Mouse (Mus musculus): ENCODE measurements at regions not wholly inside any gene's neighbourhood (a gene's known extent, or its start where the extent isn't known, plus 50 kb on each side); places are given as distances from the start of the nearest gene placed in this dataset.

DNA sequence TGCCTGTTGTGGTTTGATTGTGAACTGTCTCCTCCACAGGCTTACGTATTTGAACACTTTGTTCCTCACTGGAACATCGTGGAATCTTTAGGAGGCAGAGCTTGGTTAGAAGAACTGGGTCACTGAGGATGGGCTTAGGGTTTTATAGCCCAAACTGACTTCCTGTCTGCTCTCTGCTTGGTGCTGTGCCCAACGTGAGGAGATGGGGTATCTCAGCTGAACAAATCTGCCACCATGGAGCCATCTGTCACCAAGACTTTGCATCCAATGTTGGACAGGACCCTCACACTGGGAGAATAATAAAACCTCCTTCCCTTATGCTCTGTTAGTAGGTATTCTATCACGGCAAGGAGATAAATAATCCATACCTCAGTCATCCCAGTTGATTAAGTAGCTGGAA lies 134.2 kb upstream of the Tnp1 start:
- WGBS = 94% methylated on average over 4 of the region's 4 CpGs

DNA sequence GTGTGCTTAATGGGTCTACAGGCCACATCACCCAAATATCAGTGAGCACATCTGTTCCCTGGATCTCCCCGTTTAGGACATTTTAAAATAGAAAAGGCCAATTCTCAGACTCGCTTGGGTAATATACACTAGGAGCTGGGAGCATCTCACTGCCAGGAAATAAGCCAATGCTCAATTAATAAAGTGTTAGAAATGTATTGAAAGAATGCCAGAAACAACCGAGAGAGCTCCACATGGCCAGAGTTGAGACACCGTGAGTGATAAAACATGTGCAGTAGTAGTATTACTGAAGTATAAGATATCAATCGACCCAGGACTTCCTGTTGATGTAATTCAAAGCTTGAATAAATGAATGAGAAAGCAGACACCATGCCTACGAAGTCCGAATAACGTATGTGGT lies 127.1 kb upstream of the Tnp1 start:
- no peak for ATAC-seq
- Histone ChIP-seq H3K36me3 (ENCODE audit: poor library complexity, severe bottlenecking) (no peaks in the 10 kb centered on the region), H3K9me3 (replicated peaks) (no peaks in the 10 kb centered on the region), H3K4me3 (no peak overlapping the region), H3K4me2 (no peak overlapping the region), H3K27ac (no peak overlapping the region), H3K27me3 (no peaks in the 10 kb centered on the region), H3K4me1 (0 out of 2 replicates have a peak, but pooled peaks cover 5% of the 10 kb centered on the region), H3K9ac (no peak overlapping the region)
- WGBS = 90% methylated on average over 8 of the region's 8 CpGs

More for the DNA sequence above, 134.2 kb upstream of the Tnp1 start:
- ATAC-seq = no peak
- no peaks in the 10 kb centered on the region for H3K36me3 ChIP-seq (ENCODE audit: poor library complexity, severe bottlenecking)
- no peaks in the 10 kb centered on the region for H3K27me3 ChIP-seq
- no peak overlapping the region for H3K27ac ChIP-seq
- H3K4me3 ChIP-seq = no peak overlapping the region
- no peak overlapping the region for H3K9ac ChIP-seq
- H3K4me1 ChIP-seq = no peaks in the 10 kb centered on the region
- no peak overlapping the region for H3K4me2 ChIP-seq
- no peaks in the 10 kb centered on the region for H3K9me3 ChIP-seq (replicated peaks)

DNA sequence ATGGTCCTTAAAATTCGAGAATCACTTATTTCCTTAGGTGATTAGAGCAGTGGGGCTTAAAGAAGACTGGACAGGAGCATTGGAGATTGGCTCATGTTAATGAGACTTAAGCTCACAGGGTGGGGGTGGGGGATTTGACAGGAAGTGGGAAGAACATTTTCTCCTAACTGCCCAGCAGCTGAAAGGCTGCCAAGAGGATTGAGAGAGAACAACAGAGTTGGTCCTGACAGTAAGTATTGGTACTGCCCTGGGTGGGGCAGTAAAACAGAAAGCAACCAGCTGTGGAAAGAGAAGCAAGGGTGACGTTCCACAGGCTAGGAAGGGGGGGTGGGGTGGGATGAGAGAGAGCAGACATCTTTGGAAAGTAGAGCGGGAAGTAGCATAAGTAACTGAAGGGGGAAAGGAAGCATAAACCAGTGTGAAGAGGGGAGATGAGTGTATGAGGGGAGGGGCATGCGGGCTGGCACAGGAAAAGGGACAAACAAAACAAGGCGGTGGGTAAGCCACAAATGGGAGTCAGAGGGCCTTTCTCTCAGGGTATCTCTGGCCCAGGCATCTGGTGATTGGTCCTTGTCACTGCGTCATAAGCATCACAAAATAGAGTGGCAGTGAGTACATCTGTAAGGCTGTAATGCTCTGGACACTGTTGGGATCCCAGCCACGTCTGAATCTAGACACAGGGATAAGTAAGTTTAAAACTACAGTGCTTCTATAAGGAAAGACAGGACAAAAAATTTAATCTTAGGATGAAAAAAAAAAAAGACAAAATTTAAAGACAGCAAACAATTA lies 125.0 kb upstream of the Tnp1 start:
- Histone ChIP-seq H3K36me3 (ENCODE audit: poor library complexity, severe bottlenecking) (no peaks in the 10 kb centered on the region), H3K4me3 (no peak overlapping the region), H3K4me1 (0 out of 2 replicates have a peak, but pooled peaks cover 5% of the 10 kb centered on the region), H3K9ac (no peak overlapping the region), H3K9me3 (replicated peaks) (no peaks in the 10 kb centered on the region), H3K27ac (no peak overlapping the region), H3K27me3 (no peaks in the 10 kb centered on the region), H3K4me2 (no peak overlapping the region)
- ATAC-seq = peak; percentile 27; the same call in 1 of the 2 replicates
- 58% methylated on average over 7 of the region's 7 CpGs for WGBS

DNA sequence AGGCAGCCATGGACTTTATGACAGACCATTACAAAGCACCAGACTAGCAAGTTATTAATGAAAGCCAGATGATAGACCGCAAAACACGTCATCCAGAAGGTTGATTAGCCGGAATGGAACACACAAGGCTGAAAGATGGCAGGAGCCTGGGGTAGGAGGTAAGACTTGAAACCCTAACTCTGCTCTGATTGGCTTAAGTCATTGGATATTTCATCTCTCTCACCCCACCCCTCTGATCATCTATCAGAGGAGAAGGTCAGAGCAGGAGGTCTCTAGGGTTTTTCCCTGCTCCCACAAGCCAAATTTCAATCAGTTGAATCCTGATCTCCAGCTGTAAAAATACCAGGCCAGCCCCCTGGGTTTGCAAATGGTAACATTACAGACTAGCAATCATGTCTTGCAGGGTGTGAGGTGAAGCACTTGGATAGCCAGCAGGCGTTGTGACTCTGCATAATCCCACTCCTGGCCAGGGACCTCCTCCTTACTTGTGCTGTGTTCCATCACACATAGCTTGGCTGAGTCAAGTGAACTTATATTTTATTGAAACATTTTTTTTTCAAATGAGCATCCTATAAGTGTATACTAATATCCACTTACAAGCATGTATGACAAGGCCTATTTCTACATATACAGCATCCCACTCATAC lies 114.6 kb upstream of the Tnp1 start:
- 95% methylated on average over 4 of the region's 4 CpGs for WGBS
- no peak for ATAC-seq
- H3K27me3 ChIP-seq = no peaks in the 10 kb centered on the region

DNA sequence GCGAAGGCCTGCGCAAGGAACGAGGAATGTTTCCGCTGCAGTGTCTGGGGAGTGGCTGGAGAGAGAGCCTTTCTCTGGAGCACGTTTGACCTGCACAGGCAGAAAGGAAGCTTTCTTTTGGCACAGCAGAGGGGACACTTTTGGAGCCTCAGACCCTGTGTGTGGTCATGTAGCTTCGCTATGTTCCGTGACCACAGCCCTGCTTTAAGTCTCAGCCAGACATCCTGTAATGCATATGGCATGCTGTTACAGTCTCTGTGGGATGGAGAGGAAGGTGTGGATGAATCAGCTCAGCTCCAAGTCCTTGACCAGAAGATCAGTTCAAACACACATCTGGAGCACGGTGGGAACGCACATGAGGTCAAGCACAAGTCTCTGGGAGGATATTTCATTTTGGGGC lies 107.3 kb upstream of the Tnp1 start:
- 88% methylated on average over 9 of the region's 9 CpGs for WGBS

More for the DNA sequence above, 114.6 kb upstream of the Tnp1 start:
- no peaks in the 10 kb centered on the region for H3K9me3 ChIP-seq (replicated peaks)
- H3K4me1 ChIP-seq = no peaks in the 10 kb centered on the region
- no peaks in the 10 kb centered on the region for H3K36me3 ChIP-seq (ENCODE audit: poor library complexity, severe bottlenecking)
- H3K4me3 ChIP-seq = no peak overlapping the region
- H3K9ac ChIP-seq = no peak overlapping the region
- no peak overlapping the region for H3K27ac ChIP-seq
- no peak overlapping the region for H3K4me2 ChIP-seq

DNA sequence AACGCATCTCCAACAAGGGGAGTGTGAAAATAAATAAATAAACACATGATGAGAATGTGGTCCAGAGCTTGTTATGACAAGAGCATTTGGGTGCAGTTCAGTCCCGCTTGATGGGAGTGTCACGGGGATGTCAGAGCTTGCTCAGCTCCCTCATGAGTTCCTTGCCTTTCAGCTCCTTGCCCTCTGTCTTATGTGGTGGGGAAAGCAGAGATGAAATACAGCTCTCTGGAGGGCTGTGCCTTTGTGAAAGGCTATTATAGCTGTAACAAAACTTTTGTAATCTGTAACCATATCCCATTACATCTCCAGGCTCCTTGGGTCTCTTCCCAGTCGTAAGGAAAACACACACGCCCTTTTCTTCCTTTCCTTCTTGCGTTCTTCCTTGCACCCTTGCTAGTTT lies 103.0 kb upstream of the Tnp1 start:
- no peak overlapping the region for H3K9ac ChIP-seq
- no peak overlapping the region for H3K4me3 ChIP-seq
- no peaks in the 10 kb centered on the region for H3K36me3 ChIP-seq (ENCODE audit: poor library complexity, severe bottlenecking)
- no peaks in the 10 kb centered on the region for H3K4me1 ChIP-seq
- H3K27me3 ChIP-seq = no peaks in the 10 kb centered on the region
- no peak overlapping the region for H3K4me2 ChIP-seq
- WGBS = 87% methylated on average over 6 of the region's 6 CpGs
- no peak for ATAC-seq
- H3K9me3 ChIP-seq (replicated peaks) = no peaks in the 10 kb centered on the region
- no peak overlapping the region for H3K27ac ChIP-seq

More for the DNA sequence above, 107.3 kb upstream of the Tnp1 start:
- ATAC-seq = no peak
- no peak overlapping the region for H3K4me3 ChIP-seq
- no peaks in the 10 kb centered on the region for H3K9me3 ChIP-seq (replicated peaks)
- H3K9ac ChIP-seq = no peak overlapping the region
- H3K27me3 ChIP-seq = no peaks in the 10 kb centered on the region
- no peaks in the 10 kb centered on the region for H3K36me3 ChIP-seq (ENCODE audit: poor library complexity, severe bottlenecking)
- H3K27ac ChIP-seq = no peak overlapping the region
- no peaks in the 10 kb centered on the region for H3K4me1 ChIP-seq
- H3K4me2 ChIP-seq = no peak overlapping the region

DNA sequence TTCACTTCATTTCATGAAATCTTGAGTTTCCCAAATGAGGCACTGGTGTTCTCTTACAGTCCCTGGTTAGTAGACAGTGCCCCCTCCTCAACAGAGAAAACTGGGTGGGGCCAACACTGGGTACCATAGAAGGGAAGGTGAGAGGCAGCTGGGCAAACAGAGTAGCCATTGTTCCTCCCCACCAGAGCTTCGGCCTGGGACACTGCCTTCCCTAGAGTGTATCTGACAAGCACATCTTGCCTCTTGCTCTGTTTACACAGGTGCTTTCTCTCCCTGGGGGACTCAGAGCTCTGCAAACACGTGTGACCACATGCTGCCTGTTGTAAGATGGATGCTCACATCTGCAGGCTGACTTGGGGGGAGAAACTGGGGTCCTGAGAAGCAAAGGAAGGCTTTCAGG lies 100.8 kb upstream of the Tnp1 start:
- ATAC-seq = no peak

DNA sequence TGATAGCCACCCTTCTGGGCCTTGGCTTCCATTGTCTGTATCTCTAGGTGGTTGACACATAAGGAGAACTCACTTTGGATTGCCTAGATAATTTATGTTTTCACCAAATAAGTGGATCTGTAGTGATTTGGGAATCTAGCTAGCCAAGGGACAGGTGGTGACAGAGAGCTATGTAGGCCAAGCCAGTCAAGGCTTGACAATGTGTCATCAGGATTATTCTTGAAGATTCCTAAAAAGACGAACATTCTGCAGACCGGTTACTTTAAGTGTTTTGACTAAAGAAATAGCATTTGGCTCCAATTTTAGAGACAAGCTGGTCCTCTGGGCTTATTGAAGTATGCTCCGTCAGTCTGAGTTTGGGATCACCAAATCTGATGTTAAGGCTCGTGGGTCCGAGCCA lies 100.1 kb upstream of the Tnp1 start:
- no peak overlapping the region for H3K4me3 ChIP-seq
- H3K27ac ChIP-seq = no peak overlapping the region
- no peaks in the 10 kb centered on the region for H3K36me3 ChIP-seq (ENCODE audit: poor library complexity, severe bottlenecking)
- no peaks in the 10 kb centered on the region for H3K27me3 ChIP-seq
- no peak overlapping the region for H3K4me2 ChIP-seq
- no peaks in the 10 kb centered on the region for H3K4me1 ChIP-seq
- no peak overlapping the region for H3K9ac ChIP-seq
- ATAC-seq = no peak
- WGBS = 91% methylated on average over 5 of the region's 5 CpGs
- H3K9me3 ChIP-seq (replicated peaks) = no peaks in the 10 kb centered on the region

More for the DNA sequence above, 100.8 kb upstream of the Tnp1 start:
- Histone ChIP-seq H3K27me3 (no peaks in the 10 kb centered on the region), H3K36me3 (ENCODE audit: poor library complexity, severe bottlenecking) (no peaks in the 10 kb centered on the region), H3K4me2 (no peak overlapping the region), H3K4me1 (no peaks in the 10 kb centered on the region), H3K9ac (no peak overlapping the region), H3K27ac (no peak overlapping the region), H3K4me3 (no peak overlapping the region), H3K9me3 (replicated peaks) (no peaks in the 10 kb centered on the region)
- 41% methylated on average over 2 of the region's 2 CpGs for WGBS

DNA sequence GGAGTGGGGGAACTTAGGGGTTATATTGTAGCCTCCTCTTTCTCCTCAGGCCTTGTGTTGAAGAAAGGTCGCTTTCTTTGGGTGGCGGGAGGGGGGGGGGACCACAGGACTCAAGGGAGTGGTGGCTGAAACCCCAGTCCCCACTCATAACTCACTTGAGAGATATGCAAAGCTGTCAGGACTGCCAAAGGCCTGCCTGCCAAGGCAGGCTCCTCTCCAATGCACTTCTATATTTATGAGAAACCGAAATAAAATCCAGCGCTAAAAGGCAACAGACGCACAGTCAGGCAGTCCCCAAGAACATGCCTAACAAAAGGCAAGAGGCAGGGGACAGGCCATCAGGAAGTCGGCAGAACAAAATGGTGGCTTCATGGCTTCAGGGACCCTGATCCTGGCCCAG lies 97.4 kb upstream of the Tnp1 start:
- ATAC-seq = no peak
- Histone ChIP-seq H3K9ac (no peak overlapping the region), H3K27me3 (no peaks in the 10 kb centered on the region), H3K4me3 (no peak overlapping the region), H3K4me1 (no peaks in the 10 kb centered on the region), H3K27ac (no peak overlapping the region), H3K4me2 (no peak overlapping the region), H3K36me3 (ENCODE audit: poor library complexity, severe bottlenecking) (no peaks in the 10 kb centered on the region), H3K9me3 (replicated peaks) (no peaks in the 10 kb centered on the region)
- 98% methylated on average over 6 of the region's 6 CpGs for WGBS

DNA sequence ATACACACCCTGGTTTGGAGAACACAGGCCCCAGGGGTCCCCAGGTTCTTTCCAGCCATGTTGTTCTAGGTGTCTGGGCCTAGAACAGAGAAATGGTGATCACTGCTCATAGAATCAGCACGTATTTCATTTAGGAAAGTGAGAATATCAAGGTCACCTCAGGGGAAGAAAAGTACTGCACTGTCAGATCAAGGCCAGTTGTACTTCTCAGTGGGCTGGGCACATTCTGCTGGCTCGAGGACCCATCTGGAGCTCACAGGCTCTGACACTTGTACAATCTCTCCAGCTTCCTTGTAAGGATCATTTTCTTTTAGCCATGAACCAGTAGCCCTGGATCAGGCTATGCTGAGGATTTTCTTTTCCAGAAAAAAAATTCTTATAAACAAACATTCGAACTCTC lies 97.0 kb upstream of the Tnp1 start:
- 88% methylated on average over 3 of the region's 3 CpGs for WGBS
- H3K9ac ChIP-seq = no peak overlapping the region
- H3K4me1 ChIP-seq = no peaks in the 10 kb centered on the region
- H3K36me3 ChIP-seq (ENCODE audit: poor library complexity, severe bottlenecking) = no peaks in the 10 kb centered on the region
- no peak overlapping the region for H3K4me2 ChIP-seq
- no peak overlapping the region for H3K27ac ChIP-seq
- no peak for ATAC-seq
- no peaks in the 10 kb centered on the region for H3K27me3 ChIP-seq
- no peak overlapping the region for H3K4me3 ChIP-seq
- no peaks in the 10 kb centered on the region for H3K9me3 ChIP-seq (replicated peaks)

DNA sequence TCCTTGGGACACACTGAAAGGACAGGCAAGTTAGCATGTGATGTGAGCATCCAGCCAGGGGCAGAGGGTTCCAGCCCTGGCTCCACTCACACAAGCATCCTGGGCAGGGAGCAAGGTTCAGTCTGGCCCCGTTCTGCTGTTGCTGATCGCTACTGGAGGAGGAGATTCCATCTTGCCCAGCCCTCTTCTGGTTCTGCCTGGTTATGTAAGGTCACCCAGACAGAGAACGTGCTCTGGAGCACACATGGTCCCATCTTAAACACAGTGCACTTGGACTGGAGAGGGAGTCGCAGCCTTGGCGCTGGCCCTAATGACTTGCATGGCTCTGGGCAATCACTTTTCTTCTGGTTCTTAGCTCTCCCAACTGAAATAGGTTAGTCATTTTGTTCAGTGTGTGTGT lies 96.2 kb upstream of the Tnp1 start:
- no peaks in the 10 kb centered on the region for H3K9me3 ChIP-seq (replicated peaks)
- H3K4me2 ChIP-seq = no peak overlapping the region
- no peak overlapping the region for H3K4me3 ChIP-seq
- WGBS = 85% methylated on average over 5 of the region's 5 CpGs
- H3K9ac ChIP-seq = no peak overlapping the region
- no peaks in the 10 kb centered on the region for H3K36me3 ChIP-seq (ENCODE audit: poor library complexity, severe bottlenecking)
- H3K4me1 ChIP-seq = no peaks in the 10 kb centered on the region
- no peak overlapping the region for H3K27ac ChIP-seq
- H3K27me3 ChIP-seq = no peaks in the 10 kb centered on the region
- no peak for ATAC-seq

DNA sequence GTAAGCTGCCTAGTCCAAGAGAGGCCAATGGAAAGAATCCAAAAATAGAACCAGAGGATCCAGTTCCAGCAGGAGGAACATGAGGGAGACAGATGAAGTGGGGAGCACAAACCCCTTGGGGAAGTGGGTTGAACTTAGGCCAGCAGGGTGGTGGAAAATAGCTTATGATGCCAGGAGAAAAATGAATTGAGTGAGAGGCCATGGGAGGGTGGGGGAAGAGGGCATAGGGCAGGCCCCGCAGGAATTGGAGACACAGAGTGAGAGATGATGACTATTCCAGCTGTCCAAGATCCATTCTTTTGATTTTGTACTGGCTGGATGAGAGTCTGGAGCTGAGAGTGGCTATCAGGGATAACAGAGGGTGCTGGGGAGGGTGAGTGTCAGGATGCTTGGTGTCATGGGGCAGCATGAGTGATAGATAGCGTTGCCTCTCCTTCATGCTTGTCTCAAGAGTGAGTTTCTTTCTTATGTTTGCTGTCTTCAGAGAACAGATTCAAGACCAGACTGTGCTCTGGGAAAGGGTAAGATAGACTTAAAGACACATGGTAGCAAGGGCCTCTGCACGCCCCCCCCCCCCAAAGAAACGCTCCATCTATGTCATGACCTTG lies 90.3 kb upstream of the Tnp1 start:
- 88% methylated on average over 4 of the region's 4 CpGs for WGBS
- H3K9ac ChIP-seq = no peak overlapping the region

More for the DNA sequence above, 90.3 kb upstream of the Tnp1 start:
- H3K4me1 ChIP-seq = no peaks in the 10 kb centered on the region
- no peaks in the 10 kb centered on the region for H3K9me3 ChIP-seq (replicated peaks)
- H3K4me2 ChIP-seq = no peak overlapping the region
- H3K27ac ChIP-seq = no peak overlapping the region
- H3K36me3 ChIP-seq (ENCODE audit: poor library complexity, severe bottlenecking) = no peaks in the 10 kb centered on the region
- no peaks in the 10 kb centered on the region for H3K27me3 ChIP-seq
- no peak overlapping the region for H3K4me3 ChIP-seq
- ATAC-seq = no peak

All from forebrain, embryonic 13.5 days (tissue).